Mouse (Mus musculus) ES-E14 (cell line): ENCODE results near the gene Ankrd26. TPM values are rescaled to one million over a fixed set of nuclear protein-coding genes. Genes with fewer than 3 reads are reported as not detected.
A peak's percentile ranks its signal among the peaks of the same experiment; 100 is the strongest.

Source experiments
- DNase-seq: peaks from one replicate; pipeline ENCODE4 v3.0.0-alpha.2; 2013; ENCODE audit warnings: low read depth, low spot score
- H3K27ac ChIP-seq: 2 replicates; pipeline ENCODE4 v1.5.1; 2012; ENCODE audit warnings: low read depth, mild to moderate bottlenecking, low read length, moderate library complexity, mixed read lengths; ENCODE audit not compliant: poor library complexity, insufficient read depth, severe bottlenecking
- H3K36me3 ChIP-seq: 2 replicates; pipeline ENCODE4 v1.6.1; 2012; ENCODE audit warnings: mild to moderate bottlenecking, low read length, moderate library complexity, mixed read lengths; ENCODE audit not compliant: control insufficient read depth, poor library complexity, insufficient read depth, severe bottlenecking
- H3K4me1 ChIP-seq, 2 experiments: fragments of 150-350 bp in 1 of 2; sonication (generic) in 1 of 2; 2 replicates each; pipeline ENCODE4 v1.6.1; 2012; ENCODE audit warnings: low read length in 2 of 2, mild to moderate bottlenecking in 1 of 2, mixed read lengths in 1 of 2; ENCODE audit not compliant: control insufficient read depth in 2 of 2, insufficient read depth in 2 of 2, poor library complexity in 1 of 2
- H3K4me3 ChIP-seq, 2 experiments: fragments of 150-350 bp in 1 of 2; sonication (generic) in 1 of 2; 2 replicates each; pipeline ENCODE4 v1.5.1; 2012; ENCODE audit warnings: low read length in 2 of 2, low read depth in 1 of 2, mild to moderate bottlenecking in 1 of 2, mixed read lengths in 1 of 2; ENCODE audit not compliant: insufficient read depth in 1 of 2, poor library complexity in 1 of 2, severe bottlenecking in 1 of 2
- H3K9ac ChIP-seq: 2 replicates; pipeline ENCODE4 v1.6.1; 2012; ENCODE audit warnings: low read depth, mild to moderate bottlenecking, low read length, mixed read lengths; ENCODE audit not compliant: poor library complexity, insufficient read depth, severe bottlenecking
- H3K9me3 ChIP-seq: fragments of 150-350 bp; sonication (generic); 2 replicates; pipeline ENCODE4 v1.6.1; 2012; ENCODE audit warnings: low read depth, mild to moderate bottlenecking, low read length; ENCODE audit not compliant: control insufficient read depth, insufficient read depth
- CHD2 ChIP-seq: IDR thresholded peaks from 2 replicates; pipeline ENCODE4 v1.6.1; 2014; ENCODE audit warnings: mild to moderate bottlenecking, low read depth, low read length, inconsistent platforms
- HCFC1 ChIP-seq: IDR thresholded peaks from 2 replicates; pipeline ENCODE4 v1.6.1; 2012; ENCODE audit warnings: low read length, inconsistent platforms, borderline replicate concordance; ENCODE audit not compliant: insufficient read depth
- MAFK ChIP-seq: IDR thresholded peaks from 2 replicates; pipeline ENCODE4 v1.6.1; 2014; ENCODE audit warnings: mild to moderate bottlenecking, low read depth, low read length, inconsistent platforms; ENCODE audit not compliant: insufficient read depth
- ZC3H11A ChIP-seq: IDR thresholded peaks from 2 replicates; pipeline ENCODE4 v1.6.1; 2012; ENCODE audit warnings: low read depth, mild to moderate bottlenecking, inconsistent platforms, low read length, borderline replicate concordance
- ZNF384 ChIP-seq: IDR thresholded peaks from 2 replicates; pipeline ENCODE4 v1.6.1; 2012; ENCODE audit warnings: low read depth, low read length, inconsistent platforms
- in situ Hi-C, 2 experiments: fragments of 600-800 bp; cut with MboI; formaldehyde crosslinking; loops; one replicate each; pipeline ENCODE4 v1.15.1; 2025; ENCODE audit warnings: low sequenced_read_pairs in 2 of 2, inconsistent platforms in 1 of 2; ENCODE audit not compliant: unreplicated experiment in 2 of 2
- total RNA-seq: library from RNA; depleted of rRNA; stranded (reverse); fragments of 300-350 nt; gene quantifications from 2 replicates; pipeline ENCODE4 v1.2.3, GENCODE M21; 2012; rRNA removed

Gene Ankrd26
- 14.1 and 15.4 TPM in 2 replicates for total RNA-seq

DNA sequence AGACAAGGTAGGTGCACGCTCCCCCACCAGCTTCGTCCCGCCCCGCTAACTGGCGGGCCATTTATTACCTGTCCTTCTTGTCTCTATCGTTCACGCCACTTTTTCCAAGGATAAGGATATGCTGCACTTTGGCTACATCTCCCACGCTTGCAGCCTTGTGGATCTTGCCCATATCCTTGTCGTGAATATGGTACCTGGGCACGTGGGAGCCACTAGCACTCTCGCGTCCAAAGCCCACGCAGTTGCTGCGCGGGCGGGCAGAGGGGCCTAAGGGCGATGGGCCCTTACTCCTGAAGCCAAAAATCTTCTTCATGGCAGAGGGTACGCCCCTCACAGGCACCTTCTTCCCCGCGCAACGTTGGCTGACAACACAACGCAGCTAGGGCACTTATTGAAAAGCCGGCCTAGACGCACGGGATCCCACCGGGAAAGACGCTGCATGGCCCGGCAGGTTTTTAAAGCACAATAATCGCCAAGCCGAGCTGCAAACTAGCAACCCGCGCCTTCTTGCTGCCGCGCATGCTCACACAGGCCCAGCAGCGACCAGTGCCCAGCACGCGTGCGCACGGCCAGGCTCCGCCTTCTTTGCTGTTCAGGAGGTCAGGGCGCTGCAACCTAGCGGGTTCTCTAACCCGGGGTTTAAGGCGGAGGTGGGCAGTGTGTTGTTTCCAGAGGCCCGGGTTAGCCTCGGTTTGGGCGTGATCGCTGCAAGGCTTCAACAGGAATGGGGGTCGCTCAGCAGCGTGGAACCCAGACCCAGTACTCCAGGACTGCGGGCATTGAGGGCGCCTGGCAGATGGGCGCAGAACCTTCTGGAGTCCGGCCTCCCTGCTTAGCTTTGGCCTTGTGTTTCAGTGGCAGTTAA, at the start of gene Ankrd26:
Gene Ankrd26 (minus strand): TSS at position 482 of the 865 bp plus-strand sequence.
- H3K9ac ChIP-seq = peak within 1 kb of the TSS; percentile 80
- in situ Hi-C loops = no loop called here
- H3K27ac ChIP-seq = 0 out of 2 replicates have a peak within 1 kb of the TSS, but pooled peaks have one; percentile 9
- DNase-seq = peak; percentile 86
- peaks cover 0 to 5% of the 10 kb centered on the region in 2 experiments; a peak in 1 of 4 replicates for H3K4me1 ChIP-seq
- peak within 1 kb of the TSS; percentile 73 to 81 for H3K4me3 ChIP-seq
- no peaks in the 10 kb centered on the region for H3K9me3 ChIP-seq
- no peaks in the 10 kb centered on the region; the same call in 1 of the 2 replicates for H3K36me3 ChIP-seq
- TF ChIP-seq ZNF384 (no peak), HCFC1 (no peak), ZC3H11A (no peak)

DNA sequence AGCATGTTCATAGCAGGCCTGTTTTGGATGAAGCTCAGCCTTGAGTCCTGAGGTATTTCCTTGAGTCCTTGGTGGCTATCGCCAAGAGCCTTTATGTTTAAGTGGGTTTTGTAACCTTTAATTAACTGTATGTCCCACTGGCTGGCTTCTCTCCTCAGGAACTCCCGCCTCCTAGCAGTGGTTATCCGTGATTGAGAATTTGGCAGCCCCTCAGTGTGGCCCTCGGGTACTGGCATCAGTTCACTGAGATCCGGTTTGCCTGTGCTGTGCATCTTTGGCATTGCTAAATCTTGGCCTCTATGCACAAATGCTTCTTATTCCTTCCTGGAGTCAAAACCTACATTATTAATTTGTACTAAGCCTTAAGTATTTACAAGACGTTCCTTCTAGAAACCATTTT, 46.9 kb upstream of the Ankrd26 start:
- H3K9ac ChIP-seq = no peak overlapping the region
- no peaks in the 10 kb centered on the region for H3K4me1 ChIP-seq
- in situ Hi-C loops = no loop called here
- no peak overlapping the region for H3K27ac ChIP-seq
- no peaks in the 10 kb centered on the region for H3K36me3 ChIP-seq
- no peak overlapping the region for H3K4me3 ChIP-seq
- DNase-seq = no peak
- TF ChIP-seq CHD2 (no peak), MAFK (no peak), ZC3H11A (no peak), ZNF384 (no peak), HCFC1 (no peak)
- H3K9me3 ChIP-seq = no peaks in the 10 kb centered on the region

DNA sequence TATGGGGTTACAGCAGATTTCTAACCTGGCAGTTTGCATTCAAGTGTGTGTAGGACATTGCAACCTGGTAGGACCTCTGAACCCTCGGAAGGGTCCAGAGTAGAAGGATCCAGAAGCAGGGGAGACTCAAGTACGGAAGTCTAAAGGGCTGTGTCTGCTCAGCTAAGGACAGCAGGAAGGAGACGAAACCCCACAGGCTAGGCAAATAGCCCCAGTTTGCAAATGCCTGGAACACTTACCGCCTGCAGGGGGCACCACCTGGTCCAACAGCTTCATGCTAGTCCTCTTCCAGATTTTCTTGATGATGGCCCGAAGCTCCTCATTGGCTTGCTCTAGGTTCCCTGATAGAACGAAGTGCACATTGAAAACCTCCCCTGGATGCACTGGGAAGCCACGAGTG, 43.9 kb upstream of the Ankrd26 start:
- in situ Hi-C loops = no loop called here
- no peaks in the 10 kb centered on the region for H3K9me3 ChIP-seq
- H3K36me3 ChIP-seq = no peaks in the 10 kb centered on the region
- no peak overlapping the region for H3K4me3 ChIP-seq
- no peak overlapping the region for H3K9ac ChIP-seq
- H3K4me1 ChIP-seq = no peaks in the 10 kb centered on the region
- DNase-seq = peak; percentile 25
- H3K27ac ChIP-seq = no peak overlapping the region
- no peak for TF ChIP-seq CHD2

DNA sequence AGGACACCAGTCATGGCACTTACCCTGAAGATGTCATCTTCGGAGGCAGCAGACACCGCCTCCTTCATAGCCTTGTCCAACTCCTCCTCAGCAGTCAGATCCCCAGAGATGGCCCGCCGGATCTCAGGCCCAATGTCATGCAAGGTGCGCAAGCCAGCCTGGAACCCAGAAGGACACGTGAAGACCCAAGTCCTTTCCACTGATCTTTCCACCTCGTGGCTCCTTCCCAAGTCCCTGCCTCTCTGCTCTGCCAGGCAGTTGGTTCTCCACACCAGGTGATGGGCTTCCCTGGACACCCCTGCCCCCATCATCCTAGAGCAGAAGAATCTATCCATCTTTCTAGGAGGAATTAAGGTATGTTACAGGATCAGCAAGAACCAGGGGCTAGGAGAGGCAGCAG, 41.8 kb upstream of the Ankrd26 start:
- Histone ChIP-seq H3K27ac (no peak overlapping the region), H3K4me1 (no peaks in the 10 kb centered on the region), H3K9me3 (no peaks in the 10 kb centered on the region), H3K9ac (no peak overlapping the region), H3K36me3 (no peaks in the 10 kb centered on the region), H3K4me3 (no peak overlapping the region)
- no peak for TF ChIP-seq MAFK
- TF ChIP-seq HCFC1 = no peak
- TF ChIP-seq ZNF384 = no peak
- TF ChIP-seq CHD2 = no peak
- TF ChIP-seq ZC3H11A = no peak
- no peak for DNase-seq
- in situ Hi-C loops = no loop called here

DNA sequence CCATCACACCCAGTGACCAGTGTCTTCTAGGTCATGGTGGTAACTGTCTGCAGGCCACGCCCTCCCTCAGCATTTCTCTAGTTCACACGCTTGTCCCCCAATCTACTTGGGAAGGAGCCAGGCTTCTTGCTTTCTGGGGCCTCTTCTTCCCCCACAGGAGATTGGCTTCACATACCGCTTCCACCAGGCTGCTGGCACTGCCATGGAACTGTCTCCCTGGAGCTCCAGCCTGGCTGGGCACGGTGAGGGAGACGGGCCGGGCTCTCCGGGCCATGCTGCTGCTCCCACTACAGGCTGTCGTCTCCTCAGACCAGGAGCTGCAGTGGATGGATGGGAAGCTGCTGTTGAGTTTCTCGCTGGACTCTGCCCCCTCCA, 33.6 kb upstream of the Ankrd26 start:
- no peak for DNase-seq
- Histone ChIP-seq H3K9ac (no peak overlapping the region), H3K27ac (no peak overlapping the region), H3K9me3 (no peaks in the 10 kb centered on the region), H3K4me1 (peaks cover 2 to 9% of the 10 kb centered on the region in 2 experiments; a peak in 2 of 4 replicates), H3K4me3 (no peak overlapping the region), H3K36me3 (no peaks in the 10 kb centered on the region)
- in situ Hi-C loops = no loop called here
- no peak for TF ChIP-seq ZNF384
- no peak for TF ChIP-seq ZC3H11A
- TF ChIP-seq CHD2 = no peak
- no peak for TF ChIP-seq MAFK
- no peak for TF ChIP-seq HCFC1
